Mouse (Mus musculus) cerebellum, postnatal 14 days (tissue): Measurements from ENCODE around the gene Spem2.
"Not testable (repeated sequence)": the region's sequence is repeated elsewhere in the genome, so short reads cannot be mapped to it uniquely, and the experiment has no call there.

ENCODE experiments used
- DNase-seq, 2 experiments: peaks; one replicate each; pipeline ENCODE4 v3.0.0; 2021; ENCODE audit warnings: mixed read lengths in 2 of 2

Spem2 gene

DNA sequence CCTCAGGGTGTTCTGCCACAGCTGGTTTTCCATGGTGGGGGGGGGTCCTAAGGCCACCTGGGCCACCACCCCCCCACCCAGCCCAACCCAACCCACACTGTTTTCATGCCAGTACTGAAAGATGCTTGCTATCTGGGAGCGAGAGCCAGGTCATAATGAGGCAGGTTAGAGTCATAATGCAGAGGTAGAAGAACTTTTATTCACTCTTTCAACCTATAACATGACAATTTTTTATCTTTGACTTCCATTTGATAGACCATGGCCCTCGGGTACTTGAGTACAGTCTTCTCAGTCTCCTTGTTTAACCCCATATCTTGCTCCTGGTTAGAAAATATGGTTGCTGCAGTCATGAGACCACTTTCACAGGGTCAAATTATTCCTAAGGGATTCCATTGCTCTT is at the start of gene Spem2:
Spem2 (minus strand) TSS at position 101 of the 400 bp plus-strand sequence.
- no peak for DNase-seq

DNA sequence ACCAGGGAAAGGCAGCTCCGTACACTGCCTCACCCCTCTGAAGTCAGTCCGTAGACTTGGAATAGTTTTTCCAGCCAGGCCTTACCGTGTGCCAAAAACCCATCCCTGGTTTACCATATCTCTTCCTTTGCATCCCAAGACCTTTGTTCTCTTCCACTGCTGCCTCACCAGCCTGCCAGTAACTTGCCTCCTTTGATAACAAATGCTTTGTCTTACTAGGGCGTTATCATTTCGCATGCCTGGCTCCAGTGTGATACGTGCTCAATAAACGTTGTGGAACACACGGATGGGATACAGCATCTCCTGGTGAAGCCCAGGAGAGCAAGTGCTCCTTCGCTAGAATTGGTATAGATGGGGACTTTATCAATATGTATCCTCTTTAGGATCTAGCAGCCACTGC is 49.1 kb upstream of the Spem2 start:
- DNase-seq = no peak

- no peak for DNase-seq
Measured at GRCm38 (mm10) chr11:69865561-69865960, 47.3 kb upstream of the Spem2 start.

DNA sequence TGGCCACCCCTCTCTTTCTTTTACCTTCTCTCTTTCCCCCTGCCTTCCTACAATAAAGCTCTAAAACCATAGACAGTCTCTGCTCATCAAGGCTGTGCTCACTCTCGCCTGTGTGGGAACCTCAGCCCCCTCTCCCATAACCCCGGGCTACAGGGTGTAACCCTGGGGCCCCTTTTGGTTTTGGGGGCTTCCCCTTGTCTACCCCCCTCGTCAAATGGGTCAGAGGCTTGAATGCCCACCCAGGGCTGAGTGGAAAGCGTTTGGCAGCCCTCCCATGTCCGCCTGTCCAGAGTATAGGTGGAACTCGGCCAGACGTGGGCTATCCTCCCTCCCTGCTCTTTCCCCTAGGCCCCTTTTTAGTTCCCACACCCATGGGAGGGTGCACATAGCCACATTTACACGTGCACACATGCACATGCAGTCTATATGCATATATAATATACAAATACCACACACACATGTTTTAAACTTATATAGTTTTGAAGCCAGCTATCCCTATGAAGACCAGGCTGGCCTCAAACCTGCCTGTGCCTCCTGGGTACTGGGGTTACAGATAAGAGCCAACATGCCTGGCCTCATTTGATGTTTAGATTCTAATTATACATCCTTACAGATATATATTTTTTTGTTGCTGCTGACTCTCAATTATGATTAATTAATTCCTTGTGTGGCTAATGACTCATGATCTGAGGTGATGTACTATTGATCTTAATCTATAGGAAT is 46.0 kb upstream of the Spem2 start:
- no peak for DNase-seq

DNA sequence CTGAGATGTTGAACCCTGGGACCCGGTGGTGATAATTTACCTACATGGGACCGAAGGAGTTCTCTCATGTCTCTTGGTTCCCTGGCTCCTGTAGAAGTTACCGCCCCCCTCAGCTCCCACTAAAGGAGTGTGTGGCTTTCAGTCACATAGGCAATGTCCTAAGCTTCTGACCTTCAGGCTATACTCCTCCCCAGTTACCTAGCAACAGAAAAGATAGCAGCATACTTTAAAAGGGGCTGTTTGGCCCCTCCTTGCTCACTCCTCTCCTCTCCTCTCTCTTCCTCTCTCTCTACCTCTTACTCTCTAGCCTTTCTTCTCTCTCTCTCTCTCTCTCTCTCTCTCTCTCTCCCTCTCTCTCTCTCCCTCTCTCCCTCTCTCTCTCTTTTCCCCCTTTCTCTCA is 45.5 kb upstream of the Spem2 start:
- DNase-seq = not testable (repeated sequence)

DNA sequence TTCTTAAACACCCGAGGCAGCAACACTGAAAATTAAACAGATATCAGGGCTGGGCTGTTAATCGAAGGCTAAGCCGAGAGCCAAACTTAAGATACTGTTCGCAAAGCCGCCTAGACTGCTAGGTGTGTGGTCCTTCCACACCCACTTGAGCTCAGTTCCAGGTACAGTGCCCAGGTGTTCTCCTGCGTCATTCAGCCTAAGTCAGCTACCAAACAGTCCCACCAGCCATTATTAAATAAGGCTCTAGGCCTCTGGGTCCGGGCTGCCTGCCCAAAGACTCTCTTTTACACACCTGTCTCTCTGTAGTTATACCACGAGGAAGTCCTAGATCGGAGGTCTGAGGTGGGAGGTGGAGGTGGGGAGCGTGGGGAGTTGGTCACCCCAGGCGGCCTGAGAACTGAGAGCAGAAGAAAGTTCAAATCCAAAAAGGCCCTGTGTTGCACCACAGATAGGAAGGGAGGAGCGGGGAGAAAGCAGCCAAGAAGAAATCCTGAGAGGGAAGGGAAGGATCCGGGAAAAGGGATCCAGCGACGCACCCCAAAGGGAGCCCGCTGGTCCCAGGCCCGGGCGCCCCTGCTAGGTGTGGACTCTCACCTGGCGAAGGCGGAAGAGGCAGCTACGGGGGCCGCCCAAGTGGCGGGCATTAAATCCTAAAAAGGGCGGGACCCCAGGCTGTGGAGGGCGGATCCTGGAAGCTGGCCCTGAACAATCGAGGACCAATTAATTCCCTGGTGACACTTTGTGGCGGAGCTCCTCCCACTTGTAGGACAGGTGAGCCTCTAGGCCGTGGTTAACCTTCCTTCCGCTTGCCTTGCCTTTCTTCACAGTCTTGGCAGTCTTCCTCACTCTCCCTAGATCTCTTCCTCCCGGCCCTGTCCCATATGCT is 40.1 kb upstream of the Spem2 start, which contains the start of gene Tnk1:
Tnk1 (minus strand) TSS at position 618 of the 886 bp plus-strand sequence.
- no peak for DNase-seq

GRCm38 (mm10) chr11:69855347-69855746 is 37.1 kb upstream of the Spem2 start:
- peak; percentile 64 to 80 for DNase-seq

GRCm38 (mm10) chr11:69854680-69855079 is 36.4 kb upstream of the Spem2 start:
- DNase-seq = no peak

DNA sequence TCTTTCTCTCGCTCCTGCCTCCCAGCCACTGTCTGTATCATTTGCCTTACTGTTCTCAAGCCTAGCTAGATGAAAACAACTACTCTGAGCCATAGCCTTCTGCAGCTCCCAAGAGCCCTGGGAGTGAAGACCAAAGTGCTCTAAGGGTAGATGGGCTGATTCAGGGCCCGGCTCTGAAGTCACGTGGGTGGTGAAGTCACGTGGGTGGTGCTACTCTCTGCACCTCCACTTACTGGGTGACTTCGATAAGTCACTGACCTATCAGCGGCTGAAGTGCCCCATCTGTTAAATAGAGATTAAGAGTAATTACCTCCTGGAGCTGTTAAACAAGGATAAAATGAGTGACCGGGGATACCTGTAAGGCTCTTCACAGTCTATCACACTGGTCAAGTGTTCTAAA is 35.7 kb upstream of the Spem2 start:
- DNase-seq = no peak

- no peak for DNase-seq
Measured at GRCm38 (mm10) chr11:69850754-69851153, 32.5 kb upstream of the Spem2 start.

- DNase-seq = no peak
Measured at GRCm38 (mm10) chr11:69849884-69850283, 31.6 kb upstream of the Spem2 start.

DNA sequence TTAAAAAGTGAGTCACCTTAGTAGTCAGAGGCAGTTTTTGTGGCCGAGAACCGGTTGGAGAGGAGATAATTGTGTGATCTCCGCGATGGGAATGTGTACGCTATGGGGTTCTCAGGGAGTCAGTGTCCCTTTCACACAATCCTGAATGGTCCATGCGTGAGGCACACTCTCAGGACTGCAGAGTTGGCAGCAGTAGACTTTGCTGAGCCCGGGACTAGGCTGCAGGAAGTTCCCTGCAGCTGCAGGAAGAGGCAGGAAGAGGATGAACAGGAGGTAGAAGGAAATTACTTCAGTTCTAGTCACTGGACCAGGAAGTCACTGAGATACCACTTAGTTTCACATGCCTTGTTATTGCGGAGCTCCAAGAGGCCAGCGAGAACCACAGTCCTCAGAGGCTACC is 30.9 kb upstream of the Spem2 start:
- DNase-seq = no peak

GRCm38 (mm10) chr11:69848021-69848420 is 29.8 kb upstream of the Spem2 start:
- peak; percentile 83 to 84 for DNase-seq

DNA sequence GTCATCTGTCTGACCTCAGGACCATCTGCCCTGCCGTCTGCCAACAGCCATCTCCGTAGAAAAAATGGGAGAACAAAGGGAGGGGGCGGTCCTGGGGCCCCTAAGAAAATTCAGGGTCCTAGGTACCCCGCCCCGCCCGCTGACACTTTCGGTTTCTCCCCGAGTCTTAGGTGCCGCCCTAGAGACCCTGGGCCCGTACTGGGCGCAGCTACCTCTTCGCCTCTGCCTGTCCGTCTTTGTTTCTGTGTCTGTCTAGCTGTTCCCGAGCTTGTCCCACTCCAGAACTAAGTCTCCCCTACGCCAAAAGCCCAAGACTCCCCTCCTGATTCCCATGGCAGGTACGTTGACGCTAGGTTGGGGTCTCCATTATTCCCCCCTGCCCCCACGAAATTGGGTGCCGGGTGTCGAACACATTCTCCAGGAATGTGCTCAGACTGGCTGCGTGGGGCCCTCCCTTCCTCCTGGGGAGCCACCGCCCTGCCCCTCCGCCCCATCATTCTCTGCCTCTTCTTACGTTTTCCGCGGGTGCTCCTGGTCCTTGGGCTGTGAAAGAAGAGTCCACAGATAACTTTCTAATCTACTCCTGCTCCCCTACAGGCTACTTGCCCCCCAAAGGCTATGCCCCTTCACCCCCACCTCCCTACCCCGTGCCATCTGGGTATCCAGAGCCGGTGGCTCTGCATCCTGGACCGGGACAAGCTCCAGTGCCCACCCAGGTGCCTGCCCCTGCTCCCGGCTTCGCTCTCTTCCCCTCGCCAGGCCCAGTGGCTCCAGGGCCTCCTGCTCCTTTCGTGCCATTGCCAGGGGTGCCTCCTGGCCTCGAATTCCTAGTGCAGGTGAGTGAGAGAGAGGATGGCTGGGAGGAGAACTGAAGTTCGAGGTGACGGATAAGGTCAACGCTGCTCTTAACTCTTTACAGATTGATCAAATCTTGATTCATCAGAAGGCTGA is 28.7 kb upstream of the Spem2 start:
- DNase-seq = peak; percentile 45 to 48

GRCm38 (mm10) chr11:69846198-69846680 is 28.0 kb upstream of the Spem2 start, which contains the start of gene Plscr3:
Gene Plscr3, plus strand, starts transcription at chr11:69846376.
- peak; percentile 94 for DNase-seq

DNA sequence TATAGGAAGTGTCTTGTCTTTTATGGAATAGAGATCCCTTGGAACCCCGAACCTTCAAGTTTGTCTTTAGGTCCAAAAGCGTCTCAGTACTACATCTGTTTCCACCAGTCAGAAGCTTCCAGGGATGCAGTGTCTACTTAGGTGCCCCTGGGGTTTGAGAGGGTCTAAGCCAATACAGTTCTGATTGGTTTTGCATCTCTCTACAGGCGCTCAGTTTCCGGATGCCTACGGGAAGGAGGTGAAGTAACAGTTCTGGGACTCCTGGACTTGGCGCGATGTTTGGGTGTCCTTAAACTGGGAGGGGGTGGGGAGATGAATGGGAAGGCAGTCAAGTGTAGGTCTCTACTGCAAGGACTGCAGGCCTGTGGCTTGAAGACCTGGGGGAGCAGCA is 20.4 kb upstream of the Spem2 start:
- DNase-seq = no peak

- peak; percentile 97 to 98 for DNase-seq
Measured at GRCm38 (mm10) chr11:69837952-69838713, 19.9 kb upstream of the Spem2 start, which contains the start of gene Tmem256. Gene Tmem256, plus strand, starts transcription at chr11:69838514.

DNA sequence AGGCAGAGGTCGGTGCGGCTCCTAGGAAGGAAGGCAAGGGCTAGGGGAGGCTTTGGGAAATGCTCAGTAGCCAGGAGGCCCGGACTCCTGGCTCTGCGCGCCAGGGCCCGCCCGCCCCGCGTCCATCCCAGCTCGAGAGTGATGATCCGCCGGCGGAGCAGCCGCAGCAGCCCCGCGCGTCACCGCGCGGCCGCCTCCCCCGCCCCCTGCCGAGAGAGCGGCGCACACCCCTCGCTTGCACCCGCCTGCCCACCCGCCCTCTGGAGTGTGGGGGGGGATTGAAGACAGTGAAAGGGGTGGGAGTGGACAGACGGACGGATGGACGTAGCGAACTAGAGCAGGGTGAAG is 19.3 kb upstream of the Spem2 start, which contains the start of gene Nlgn2:
Nlgn2 (minus strand) TSS at position 181 of the 348 bp plus-strand sequence.
- peak; percentile 91 to 93 for DNase-seq

DNA sequence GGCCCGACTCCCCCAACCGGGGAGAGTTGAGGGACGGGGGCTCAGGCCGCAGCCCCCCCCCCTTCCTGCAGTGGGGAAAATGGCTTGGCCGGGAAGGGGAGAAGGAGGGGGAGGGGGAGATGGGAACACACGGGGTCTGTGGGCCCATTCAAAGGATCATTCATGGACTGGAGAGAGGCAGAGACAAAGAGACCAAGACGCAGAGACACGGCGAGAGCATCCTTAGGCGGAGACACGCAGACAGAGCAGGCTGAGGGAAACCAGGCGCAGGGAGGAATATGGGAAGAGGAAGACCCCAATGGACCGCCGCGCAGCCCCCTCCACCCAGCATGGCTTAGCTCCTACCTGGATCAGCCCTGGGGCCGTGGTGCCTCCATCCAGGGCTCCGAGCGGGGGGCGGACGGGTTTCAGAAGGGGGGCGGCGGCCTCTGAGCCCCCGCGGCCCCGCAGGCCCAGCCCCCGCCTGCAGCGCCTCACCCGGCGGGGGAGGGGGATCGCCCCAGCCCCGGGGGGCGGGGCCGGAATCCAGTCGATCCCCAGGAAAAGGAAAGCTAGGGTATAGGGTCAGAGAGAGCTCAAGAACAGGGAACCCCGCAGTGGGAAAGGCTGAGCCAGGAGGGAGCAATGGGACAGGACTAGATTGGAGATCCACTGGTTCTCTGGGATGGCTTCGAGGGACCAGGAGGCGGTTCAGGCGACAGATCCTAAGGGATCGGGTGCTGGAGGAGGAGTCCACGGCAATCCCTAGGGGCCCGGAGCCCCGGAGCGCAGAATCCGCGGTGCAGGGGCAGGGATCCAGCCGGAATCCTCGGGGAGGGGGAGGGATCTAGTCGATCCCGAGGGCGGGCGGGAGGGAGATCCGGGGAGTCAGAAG is 18.7 kb upstream of the Spem2 start:
- peak; percentile 70 to 72 for DNase-seq

GRCm38 (mm10) chr11:69835966-69836335 is 17.7 kb upstream of the Spem2 start:
- peak in 1 of 2 experiments; percentile 48 for DNase-seq
